Mouse (Mus musculus) kidney, adult 2 months (tissue): Measurements from ENCODE around the gene Cep295. TPM values are rescaled to one million over a fixed set of nuclear protein-coding genes. Genes with fewer than 3 reads are reported as not detected.

Experiments used
- DNase-seq: peaks from one replicate; pipeline ENCODE4 v3.0.0; 2021
- H3K27ac ChIP-seq: fragments of 200-500 bp; 2 replicates; pipeline ENCODE4 v1.5.1; 2012; ENCODE audit warnings: low read depth, low read length, control low read depth, inconsistent platforms; ENCODE audit not compliant: insufficient read depth
- H3K27me3 ChIP-seq: fragments of 200-500 bp; replicated peaks from 2 replicates; pipeline ENCODE4 v1.6.1; 2012; ENCODE audit warnings: mild to moderate bottlenecking, moderate library complexity, low read length, inconsistent platforms; ENCODE audit not compliant: control insufficient read depth, insufficient read depth
- H3K36me3 ChIP-seq: fragments of 200-500 bp; 2 replicates; pipeline ENCODE4 v1.6.1; 2012; ENCODE audit warnings: mild to moderate bottlenecking, moderate library complexity, low read length, inconsistent platforms; ENCODE audit not compliant: control insufficient read depth, insufficient read depth
- H3K4me1 ChIP-seq: fragments of 200-500 bp; 2 replicates; pipeline ENCODE4 v1.6.1; 2011; ENCODE audit warnings: low read length; ENCODE audit not compliant: control insufficient read depth, insufficient read depth
- H3K4me3 ChIP-seq: fragments of 200-500 bp; 2 replicates; pipeline ENCODE4 v1.5.1; 2011; ENCODE audit warnings: mild to moderate bottlenecking, low read depth, low read length, control low read depth; ENCODE audit not compliant: insufficient read depth
- CTCF ChIP-seq: fragments of 200-500 bp; conservative IDR thresholded peaks from 2 replicates; pipeline ENCODE4 v1.5.1; 2011; ENCODE audit warnings: low read depth, mild to moderate bottlenecking, control low read depth, low read length, moderate library complexity, mixed read lengths; ENCODE audit not compliant: insufficient read depth, insufficient read length
- POLR2A ChIP-seq: fragments of 200-500 bp; IDR thresholded peaks from one replicate; pipeline ENCODE4 v1.6.1; 2011; ENCODE audit warnings: low read depth, low read length, control low read depth
- WGBS: fragments of 180-500 bp; shearing (Covaris S2); methylation state at CpG from one replicate; pipeline ENCODE4 v1.1.7; 2018; 5-methylcytosine and 5-hydroxymethylcytosine counted together
- polyA plus RNA-seq: library from polyadenylated mRNA; depleted of rRNA; stranded (reverse); fragments of >200 nt; gene quantifications from 2 replicates; pipeline ENCODE4 v1.2.3, GENCODE M21; 2012

The Cep295 gene
- polyA plus RNA-seq, 1 experiment, result 2.9 TPM

DNA sequence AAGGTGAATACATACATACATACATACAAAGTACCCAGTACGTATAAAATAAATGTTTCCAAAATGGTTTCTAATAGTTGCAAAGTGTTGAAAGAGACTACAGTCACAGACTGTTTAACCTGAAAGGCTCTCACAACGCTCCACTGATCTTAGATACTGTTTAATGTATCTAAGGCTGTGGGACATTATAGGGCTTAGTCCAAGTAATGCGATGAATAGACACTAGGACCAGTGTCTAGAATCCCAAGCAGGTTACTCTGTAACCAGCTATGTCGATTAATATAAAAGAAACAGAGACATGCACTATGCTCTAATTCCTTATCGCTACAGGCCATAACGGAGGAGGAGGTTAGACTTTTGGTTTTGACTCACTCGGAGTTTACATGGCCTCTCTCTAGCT, 60.5 kb downstream of the Cep295 start:
- no peak overlapping the region for H3K4me3 ChIP-seq
- 46% methylated on average over 7 of the region's 7 CpGs for WGBS
- H3K27me3 ChIP-seq, result no peaks in the 10 kb centered on the region
- peaks cover 11% of the 10 kb centered on the region for H3K36me3 ChIP-seq
- no peak for DNase-seq
- TF ChIP-seq CTCF (no peak), POLR2A (no peak)
- H3K4me1 ChIP-seq, result peaks cover under 1% of the 10 kb centered on the region; the same call in 1 of the 2 replicates
- no peak overlapping the region for H3K27ac ChIP-seq

DNA sequence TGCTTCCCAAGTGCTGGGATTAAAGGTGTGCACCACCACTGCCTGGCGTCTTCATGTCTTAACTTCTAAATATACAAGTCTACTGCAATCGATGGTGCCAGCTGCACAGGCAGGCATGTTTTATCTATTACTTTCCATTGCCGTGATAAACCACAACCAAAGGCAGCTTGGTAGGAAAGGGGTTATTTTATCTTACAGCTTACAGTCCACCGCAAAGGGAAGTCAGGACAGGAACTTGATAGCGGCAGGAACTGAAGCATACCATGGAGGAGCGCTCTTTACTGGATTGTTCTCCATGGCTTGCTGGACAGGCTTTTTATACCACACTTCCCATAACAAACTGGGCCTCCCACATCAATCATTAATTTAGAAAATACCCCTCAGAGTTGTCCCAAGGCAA, 68.3 kb downstream of the Cep295 start:
- DNase-seq, result no peak
- Histone ChIP-seq H3K27me3 (no peaks in the 10 kb centered on the region), H3K4me3 (no peak overlapping the region), H3K36me3 (peaks cover 16% of the 10 kb centered on the region), H3K27ac (no peak overlapping the region), H3K4me1 (no peaks in the 10 kb centered on the region)
- no peak for TF ChIP-seq POLR2A
- no peak for TF ChIP-seq CTCF
- 69% methylated on average over 6 of the region's 6 CpGs for WGBS

DNA sequence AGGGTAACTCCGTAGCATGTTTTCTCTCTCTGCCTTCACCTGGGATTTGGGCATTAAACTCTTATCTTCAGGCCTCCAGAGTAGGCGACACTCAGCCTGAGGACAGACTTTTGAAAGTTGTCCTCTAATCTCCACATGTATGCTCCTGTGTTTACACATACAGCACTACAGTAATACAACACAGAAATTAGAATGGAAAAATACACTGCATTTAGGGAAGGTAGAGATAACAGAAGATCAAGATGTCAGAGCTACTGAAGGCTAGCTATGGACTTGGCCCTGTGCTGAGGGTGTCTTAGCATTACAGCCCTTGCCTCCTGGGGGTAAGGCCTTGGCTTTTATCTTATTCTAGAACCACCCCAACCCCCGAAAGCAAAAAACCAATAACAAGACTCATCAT, 69.2 kb downstream of the Cep295 start:
- Histone ChIP-seq H3K4me3 (no peak overlapping the region), H3K27ac (no peak overlapping the region), H3K4me1 (no peaks in the 10 kb centered on the region), H3K36me3 (peaks cover 13% of the 10 kb centered on the region), H3K27me3 (no peaks in the 10 kb centered on the region)
- DNase-seq, result no peak
- TF ChIP-seq POLR2A, result no peak
- TF ChIP-seq CTCF, result no peak
- 92% methylated on average over 3 of the region's 3 CpGs for WGBS

DNA sequence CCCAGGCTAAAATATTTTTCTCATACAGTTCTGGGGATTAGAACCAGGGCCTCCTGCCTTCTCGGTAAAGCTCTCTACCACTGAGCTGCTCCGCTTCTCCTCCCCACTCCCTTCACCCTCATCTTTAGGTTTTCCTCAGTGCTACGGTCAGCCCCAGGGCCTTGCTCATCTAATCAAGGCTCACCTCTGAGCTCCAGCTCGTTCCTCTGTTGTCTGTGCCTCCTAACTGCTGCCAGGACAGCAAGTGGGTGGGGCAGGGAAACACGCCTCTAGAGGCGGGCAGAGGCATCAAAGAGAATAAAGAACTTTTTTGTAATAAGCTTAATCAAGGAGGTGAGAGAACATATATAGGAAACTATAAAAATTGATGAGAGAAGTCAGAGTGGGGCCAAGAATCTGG, 69.7 kb downstream of the Cep295 start:
- no peak for TF ChIP-seq CTCF
- no peak for TF ChIP-seq POLR2A
- no peak for DNase-seq
- Histone ChIP-seq H3K36me3 (peaks cover 11% of the 10 kb centered on the region), H3K27me3 (no peaks in the 10 kb centered on the region), H3K4me1 (no peaks in the 10 kb centered on the region), H3K27ac (no peak overlapping the region), H3K4me3 (no peak overlapping the region)
- 69% methylated on average over 6 of the region's 6 CpGs for WGBS

DNA sequence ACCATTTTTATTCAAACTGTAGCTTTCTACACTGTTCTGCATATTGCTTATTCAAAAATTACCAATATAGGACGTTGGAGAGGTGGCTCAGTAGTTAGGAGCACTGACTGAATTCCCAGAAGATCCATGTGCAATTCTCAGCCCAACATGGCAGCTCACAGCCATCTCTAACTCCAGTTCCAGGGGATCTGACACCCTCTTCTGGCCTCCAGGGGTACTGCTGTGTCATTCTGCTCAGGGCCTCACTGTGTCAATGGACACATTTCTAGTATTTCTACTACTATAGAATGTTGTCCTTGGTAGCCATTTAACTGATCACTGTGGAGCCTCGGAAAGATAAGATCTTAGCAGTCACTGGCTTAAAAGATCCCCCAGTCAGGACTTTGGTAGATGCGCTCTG, 72.1 kb downstream of the Cep295 start:
- TF ChIP-seq CTCF, result peak; percentile 52
- no peak for TF ChIP-seq POLR2A
- H3K36me3 ChIP-seq, result peaks cover 7% of the 10 kb centered on the region; the same call in 1 of the 2 replicates
- 77% methylated on average over 3 of the region's 3 CpGs for WGBS
- H3K27me3 ChIP-seq, result no peaks in the 10 kb centered on the region
- DNase-seq, result peak; percentile 39
- no peak overlapping the region for H3K4me3 ChIP-seq
- H3K27ac ChIP-seq, result no peak overlapping the region
- H3K4me1 ChIP-seq, result peaks cover 4% of the 10 kb centered on the region; the same call in 1 of the 2 replicates

DNA sequence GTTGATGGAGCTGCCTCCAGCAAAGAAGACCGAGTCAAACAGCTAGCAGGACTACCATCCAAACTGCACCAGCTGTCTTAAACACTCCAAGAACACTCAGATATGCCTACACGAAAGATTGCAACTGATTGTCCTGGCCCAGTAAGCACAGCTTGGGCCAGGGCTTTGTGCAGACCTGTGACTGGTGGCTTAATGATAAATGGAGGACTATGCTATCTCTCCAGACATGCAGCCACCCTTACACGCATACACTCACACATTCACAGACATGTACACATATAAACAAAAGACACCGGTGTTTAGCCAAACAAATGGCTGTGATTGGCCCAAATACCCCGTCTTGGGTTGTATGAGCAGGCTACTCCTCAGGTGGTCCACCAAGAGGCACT, 77.1 kb downstream of the Cep295 start:
- Histone ChIP-seq H3K4me1 (peaks cover 5% of the 10 kb centered on the region; the same call in 1 of the 2 replicates), H3K27ac (peak overlapping the region; percentile 42; the same call in 1 of the 2 replicates), H3K4me3 (peak overlapping the region; percentile 99), H3K27me3 (no peaks in the 10 kb centered on the region), H3K36me3 (peaks cover 2% of the 10 kb centered on the region; the same call in 1 of the 2 replicates)
- no peak for TF ChIP-seq CTCF
- no peak for TF ChIP-seq POLR2A
- no peak for DNase-seq
- 41% methylated on average over 5 of the region's 5 CpGs for WGBS

DNA sequence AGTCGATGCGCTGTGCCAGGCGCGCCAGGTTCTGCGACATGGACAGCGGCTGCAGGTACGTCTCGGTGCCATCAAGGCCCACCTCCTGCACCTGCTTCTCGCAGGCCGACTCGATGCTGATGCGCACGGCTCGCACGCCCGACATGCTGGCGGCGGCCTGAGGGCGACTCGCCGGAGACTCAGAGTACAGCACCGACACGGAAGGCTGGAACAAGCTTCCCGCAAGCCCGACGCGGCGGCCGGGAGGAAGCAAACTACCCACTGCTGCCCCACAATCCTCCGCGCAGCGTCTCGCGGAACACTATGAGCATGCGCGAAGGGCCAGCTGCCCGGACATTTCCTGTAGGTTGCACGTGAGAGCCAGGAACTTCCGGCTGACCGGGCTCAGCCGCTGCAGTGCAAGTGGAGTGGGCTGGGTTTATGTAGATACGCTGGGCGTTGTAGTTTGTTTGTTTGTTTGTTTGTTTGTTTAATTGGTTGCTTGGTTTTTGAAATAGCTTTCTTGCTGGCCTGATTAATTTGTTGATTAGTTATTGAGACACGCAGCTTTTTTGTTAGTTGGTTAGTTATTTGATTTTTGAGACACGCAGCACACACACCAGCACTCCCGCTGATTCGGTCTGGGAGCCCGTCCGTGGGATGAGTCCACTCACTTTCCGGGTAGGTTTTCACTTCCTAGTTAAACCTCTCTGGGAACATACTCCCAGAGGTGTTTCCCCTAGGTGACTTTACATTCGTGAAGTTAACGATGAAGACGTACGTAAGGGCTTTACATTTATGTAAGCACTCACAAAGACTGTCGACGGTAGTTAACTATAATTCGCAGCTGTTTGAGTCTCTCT, 77.7 kb downstream of the Cep295 start, which contains the start of gene Med17:
Gene Med17 (minus strand): TSS at position 283 of the 842 bp plus-strand sequence.
- H3K27me3 ChIP-seq, result no peaks in the 10 kb centered on the region
- peaks cover 2% of the 10 kb centered on the region; the same call in 1 of the 2 replicates for H3K36me3 ChIP-seq
- peaks cover 5% of the 10 kb centered on the region; the same call in 1 of the 2 replicates for H3K4me1 ChIP-seq
- peak; percentile 97 for DNase-seq
- peak within 1 kb of the TSS; percentile 99 for H3K4me3 ChIP-seq
- peak; percentile 63 for TF ChIP-seq POLR2A
- no peak for TF ChIP-seq CTCF
- peak within 1 kb of the TSS; percentile 92 for H3K27ac ChIP-seq
- under 1% methylated on average over 57 of the region's 57 CpGs for WGBS
